Mouse (Mus musculus) thymus, adult 2 months (tissue): Measurements from ENCODE around the gene Zswim4.

ENCODE experiments used
- CTCF ChIP-seq: fragments of 200-500 bp; IDR thresholded peaks from 2 replicates; pipeline ENCODE4 v1.5.1; 2012; ENCODE audit warnings: mild to moderate bottlenecking, control low read depth, low read length, moderate library complexity, borderline replicate concordance; ENCODE audit not compliant: control insufficient read depth, poor library complexity, insufficient read depth; ENCODE audit errors: extremely low read depth
- POLR2A ChIP-seq: fragments of 200-500 bp; IDR thresholded peaks from 2 replicates; pipeline ENCODE4 v1.6.1; 2012; ENCODE audit warnings: mild to moderate bottlenecking, low read length, control low read depth, moderate library complexity; ENCODE audit not compliant: control insufficient read depth, poor library complexity, insufficient read depth; ENCODE audit errors: extremely low read depth

DNA sequence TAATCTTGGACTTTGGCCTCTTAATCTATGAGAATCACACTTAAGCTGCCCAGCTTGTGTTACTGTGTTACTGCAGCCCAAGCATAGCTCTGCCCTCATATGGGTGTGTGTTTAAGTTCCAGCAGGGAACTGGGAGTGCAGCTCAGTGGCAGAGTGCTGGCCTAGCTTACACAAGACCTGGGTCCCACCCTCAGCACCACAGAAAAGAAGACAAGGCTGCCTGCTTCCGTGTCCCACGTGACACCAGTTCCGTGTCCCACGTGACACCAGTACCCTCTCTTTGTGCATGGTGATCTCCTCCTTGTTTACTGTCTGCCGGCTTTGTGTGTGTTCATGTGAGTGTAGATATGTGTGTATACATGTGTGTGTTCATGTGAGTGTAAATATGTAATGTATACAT, 18.7 kb downstream of the Zswim4 start:
- TF ChIP-seq CTCF = no peak
- TF ChIP-seq POLR2A = no peak
